Mouse (Mus musculus) heart, embryonic 13.5 days (tissue): Measurements from ENCODE around the gene Defb20. TPM values are rescaled to one million over a fixed set of nuclear protein-coding genes. Genes with fewer than 3 reads are reported as not detected.

Experiments
- ATAC-seq: fragments of 200-750 bp; cut with Nextera tagmentation; 2 replicates; pipeline ENCODE4 v1.8.0; 2017; ENCODE audit warnings: moderate TSS enrichment; ENCODE audit not compliant: insufficient number of reproducible peaks, low FRiP score, low TSS enrichment; ENCODE audit errors: extremely low read depth
- H3K27ac ChIP-seq: fragments of 300-500 bp; sonication (generic); replicated peaks from 2 replicates; pipeline ENCODE4 v1.5.1; 2015; ENCODE audit warnings: moderate library complexity, mild to moderate bottlenecking, inconsistent platforms
- H3K27me3 ChIP-seq: fragments of 300-500 bp; sonication (generic); replicated peaks from 2 replicates; pipeline ENCODE4 v1.6.1; 2015; ENCODE audit warnings: mild to moderate bottlenecking, inconsistent platforms
- H3K36me3 ChIP-seq: fragments of 300-500 bp; sonication (generic); 2 replicates; pipeline ENCODE4 v1.6.1; 2015; ENCODE audit warnings: mild to moderate bottlenecking, inconsistent platforms
- H3K4me1 ChIP-seq: fragments of 300-500 bp; sonication (generic); 2 replicates; pipeline ENCODE4 v1.6.1; 2015; ENCODE audit warnings: inconsistent platforms
- H3K4me2 ChIP-seq: fragments of 300-500 bp; sonication (generic); 2 replicates; pipeline ENCODE4 v1.6.1; 2015; ENCODE audit warnings: inconsistent platforms, mild to moderate bottlenecking, moderate library complexity
- H3K4me3 ChIP-seq: fragments of 300-500 bp; sonication (generic); 2 replicates; pipeline ENCODE4 v1.5.1; 2015; ENCODE audit warnings: moderate library complexity, mild to moderate bottlenecking, inconsistent platforms
- H3K9ac ChIP-seq: fragments of 300-500 bp; sonication (generic); 2 replicates; pipeline ENCODE4 v1.6.1; 2015; ENCODE audit warnings: inconsistent platforms, mild to moderate bottlenecking, moderate library complexity
- H3K9me3 ChIP-seq: fragments of 300-500 bp; sonication (generic); 2 replicates; pipeline ENCODE4 v1.6.1; 2016; ENCODE audit warnings: inconsistent platforms
- WGBS: fragments of 180-500 bp; shearing (Covaris S2); methylation state at CpG from one replicate; pipeline ENCODE4 v1.1.7; 2015; ENCODE audit warnings: mixed read lengths; 5-methylcytosine and 5-hydroxymethylcytosine counted together
- polyA plus RNA-seq: library from polyadenylated mRNA; unstranded; fragments of >200 nt; fragmentation: Nextera tagmentation; extraction: Ambion mirVana; gene quantifications from 2 replicates; pipeline ENCODE4 v1.2.1, GENCODE M21; 2015

Defb20 gene
- polyA plus RNA-seq, 1 experiment from 2014 or later: not detected

DNA sequence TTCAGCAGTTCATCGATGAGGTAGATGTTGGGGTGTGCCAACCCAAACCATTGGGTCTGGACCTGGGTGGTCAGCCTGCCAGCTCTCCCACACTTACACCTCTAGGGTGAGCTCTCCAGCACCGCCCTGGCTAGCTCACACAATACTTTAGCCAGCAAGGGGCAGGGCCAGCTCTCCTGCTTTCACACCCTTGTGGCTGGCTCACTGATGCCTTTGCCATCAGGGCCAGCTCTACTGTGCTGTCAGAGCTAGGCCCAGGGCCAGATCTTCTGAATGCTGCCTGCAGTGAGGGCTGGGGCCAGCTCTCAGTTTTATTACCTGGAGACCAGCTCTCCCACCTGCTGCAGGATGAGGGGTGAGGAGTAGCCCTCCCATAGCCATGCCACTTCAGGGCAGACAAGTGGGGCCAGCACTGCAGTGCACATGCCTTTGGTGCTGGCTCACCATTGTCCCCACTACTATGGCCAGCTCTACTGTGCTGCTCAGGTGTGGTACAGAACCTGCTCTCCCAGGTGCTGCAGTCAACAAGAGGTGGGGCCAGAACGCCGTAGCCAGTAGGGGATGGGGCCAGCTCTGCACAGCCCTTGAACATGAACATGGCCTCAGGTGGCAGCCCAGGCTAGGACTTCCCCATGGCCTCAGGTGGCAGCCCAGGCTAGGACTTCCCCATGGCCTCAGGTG, 24.6 kb upstream of the Defb20 start:
- H3K4me1 ChIP-seq: peaks cover 17% of the 10 kb centered on the region
- no peak overlapping the region for H3K27ac ChIP-seq
- H3K4me2 ChIP-seq: no peak overlapping the region
- no peak for ATAC-seq
- WGBS: 74% methylated on average over 4 of the region's 4 CpGs
- H3K9me3 ChIP-seq: no peaks in the 10 kb centered on the region
- no peaks in the 10 kb centered on the region for H3K27me3 ChIP-seq
- no peaks in the 10 kb centered on the region for H3K36me3 ChIP-seq
- H3K9ac ChIP-seq: no peak overlapping the region
- no peak overlapping the region for H3K4me3 ChIP-seq

DNA sequence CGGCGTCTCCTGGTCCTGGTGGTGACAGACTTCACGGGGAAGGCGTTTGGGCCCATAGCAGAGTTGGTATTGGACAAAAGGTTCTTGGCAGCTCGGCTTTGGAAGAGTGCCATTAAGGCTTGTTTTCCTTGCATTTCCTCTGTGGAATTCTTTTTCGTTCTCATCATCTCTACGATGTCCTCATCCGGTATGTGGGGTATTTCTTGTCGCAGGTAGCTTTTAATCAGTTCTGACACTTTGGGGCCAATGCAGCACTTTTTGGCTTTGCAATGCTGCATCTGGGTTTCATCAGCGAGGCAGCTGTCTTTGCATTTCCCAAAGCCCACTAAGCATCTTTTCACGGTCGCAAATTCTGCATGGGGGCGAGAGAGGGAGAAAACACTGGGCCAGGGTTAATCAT, 17.6 kb upstream of the Defb20 start:
- ATAC-seq: no peak
- no peaks in the 10 kb centered on the region for H3K36me3 ChIP-seq
- H3K4me3 ChIP-seq: no peak overlapping the region
- H3K27me3 ChIP-seq: peaks cover 7% of the 10 kb centered on the region; the same call in 1 of the 2 replicates
- no peak overlapping the region for H3K4me2 ChIP-seq
- no peak overlapping the region for H3K27ac ChIP-seq
- no peaks in the 10 kb centered on the region for H3K9me3 ChIP-seq
- 47% methylated on average over 13 of the region's 13 CpGs for WGBS
- H3K9ac ChIP-seq: no peak overlapping the region
- H3K4me1 ChIP-seq: peaks cover 6% of the 10 kb centered on the region; the same call in 1 of the 2 replicates

DNA sequence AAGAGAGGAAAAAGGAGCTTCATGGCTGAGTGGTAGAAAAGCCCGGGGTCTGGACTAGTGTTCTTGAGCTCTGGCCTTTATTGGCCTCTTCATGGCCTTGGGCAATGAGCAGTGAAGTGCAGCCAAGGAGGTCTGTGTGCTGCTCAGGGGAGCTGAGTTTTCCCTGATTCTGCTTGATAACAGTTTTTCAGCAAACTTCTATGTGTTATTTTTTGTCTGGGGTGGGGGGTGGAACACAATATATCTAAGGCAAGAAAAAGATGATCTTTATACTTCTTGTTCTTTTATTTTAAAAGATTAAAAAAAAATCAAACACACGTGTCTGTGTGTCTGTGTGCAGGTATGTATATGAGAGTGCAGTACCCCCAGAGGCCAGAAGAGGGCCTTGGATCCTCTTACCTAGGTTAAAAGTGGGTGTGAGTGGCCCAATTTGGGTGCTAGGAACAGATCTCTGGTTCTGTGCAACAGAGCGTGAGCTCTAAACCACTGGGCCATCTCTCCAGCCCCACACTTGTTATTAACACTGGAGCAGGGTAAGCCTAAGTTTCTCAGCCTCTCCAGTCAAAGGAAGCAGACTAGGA, 12.2 kb upstream of the Defb20 start, which contains the start of gene Defb23:
Gene Defb23 (minus strand): TSS at position 51 of the 581 bp plus-strand sequence.
- no peak within 1 kb of the TSS for H3K27ac ChIP-seq
- H3K27me3 ChIP-seq: peaks cover 7% of the 10 kb centered on the region; the same call in 1 of the 2 replicates
- H3K9ac ChIP-seq: no peak within 1 kb of the TSS
- WGBS: 85% methylated on average over 3 of the region's 3 CpGs
- no peak for ATAC-seq
- no peak within 1 kb of the TSS for H3K4me3 ChIP-seq
- H3K36me3 ChIP-seq: no peaks in the 10 kb centered on the region
- no peaks in the 10 kb centered on the region for H3K9me3 ChIP-seq
- H3K4me2 ChIP-seq: no peak within 1 kb of the TSS
- no peaks in the 10 kb centered on the region for H3K4me1 ChIP-seq

DNA sequence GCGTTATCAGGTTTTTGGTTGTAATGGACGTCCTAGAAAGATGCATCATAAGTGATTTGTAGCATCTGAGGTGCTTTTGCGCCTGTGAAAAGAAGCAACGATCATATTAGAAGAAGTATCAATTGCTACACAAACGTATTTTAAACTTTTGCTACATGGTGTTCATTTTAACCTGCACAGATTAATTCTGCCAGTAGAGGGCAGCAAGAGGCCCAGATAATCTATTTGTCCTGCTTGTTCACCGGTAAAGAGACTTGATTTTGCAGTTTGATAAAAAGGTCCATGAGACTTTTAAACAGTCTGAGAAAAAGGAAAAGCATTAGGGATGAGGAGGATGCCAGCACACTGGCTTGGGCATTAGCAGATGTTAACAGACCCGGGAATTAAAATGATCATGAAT, 5.9 kb upstream of the Defb20 start:
- H3K4me3 ChIP-seq: no peak overlapping the region
- WGBS: 28% methylated on average over 7 of the region's 7 CpGs

DNA sequence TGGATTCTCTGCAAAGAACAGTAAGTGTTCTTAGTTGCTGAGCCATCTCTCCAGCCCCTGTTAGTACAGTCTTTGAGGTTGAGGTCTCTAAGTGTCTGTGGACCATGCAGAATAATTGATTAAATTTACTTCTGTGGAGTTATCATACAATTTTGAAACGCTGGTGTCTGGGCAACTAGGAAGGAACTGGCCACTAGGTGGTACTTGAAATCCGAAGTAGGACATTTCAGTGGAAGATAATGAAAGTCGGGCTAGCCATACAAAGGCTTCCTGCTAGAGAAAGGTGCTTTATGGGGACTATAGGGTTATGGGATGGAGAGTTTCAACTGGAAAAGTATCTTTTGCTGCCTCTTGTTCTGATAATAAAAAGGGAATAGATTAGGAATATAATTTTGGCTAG, 4.4 kb upstream of the Defb20 start:
- Histone ChIP-seq H3K9ac (no peak overlapping the region), H3K9me3 (no peaks in the 10 kb centered on the region), H3K4me2 (no peak overlapping the region), H3K4me1 (no peaks in the 10 kb centered on the region), H3K4me3 (no peak overlapping the region), H3K36me3 (no peaks in the 10 kb centered on the region), H3K27ac (no peak overlapping the region), H3K27me3 (peaks cover 10% of the 10 kb centered on the region; the same call in 1 of the 2 replicates)
- 17% methylated on average over 3 of the region's 3 CpGs for WGBS
- no peak for ATAC-seq

More for the DNA sequence above, 5.9 kb upstream of the Defb20 start:
- H3K36me3 ChIP-seq: no peaks in the 10 kb centered on the region
- H3K9ac ChIP-seq: no peak overlapping the region
- no peaks in the 10 kb centered on the region for H3K4me1 ChIP-seq
- no peak overlapping the region for H3K4me2 ChIP-seq
- H3K27me3 ChIP-seq: peaks cover 6% of the 10 kb centered on the region; the same call in 1 of the 2 replicates
- no peak for ATAC-seq
- H3K9me3 ChIP-seq: no peaks in the 10 kb centered on the region
- no peak overlapping the region for H3K27ac ChIP-seq

DNA sequence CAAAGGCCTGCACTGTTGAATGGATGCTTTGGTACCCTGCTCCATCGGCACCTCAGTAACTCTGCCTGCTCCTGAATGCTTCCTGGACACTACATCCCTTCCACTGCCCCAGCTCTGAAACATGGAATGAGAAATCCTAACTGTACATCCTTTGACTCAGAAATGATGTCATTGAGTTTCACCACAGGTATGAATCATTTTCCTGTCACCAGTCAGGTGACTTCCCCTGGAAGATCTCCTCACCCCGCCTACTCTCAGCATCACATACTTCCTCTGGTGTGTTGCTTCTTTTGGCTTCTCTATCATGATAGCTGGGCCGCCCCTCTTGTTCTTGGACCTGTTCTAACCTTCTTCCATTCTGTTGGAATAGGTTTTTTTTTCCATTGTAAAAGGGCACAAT, 4.0 kb downstream of the Defb20 start:
- Histone ChIP-seq H3K9me3 (no peaks in the 10 kb centered on the region), H3K27me3 (0 out of 2 replicates have a peak, but pooled peaks cover 3% of the 10 kb centered on the region), H3K9ac (no peak overlapping the region), H3K4me1 (no peaks in the 10 kb centered on the region), H3K27ac (no peak overlapping the region), H3K4me2 (no peak overlapping the region), H3K4me3 (no peak overlapping the region), H3K36me3 (no peaks in the 10 kb centered on the region)
- ATAC-seq: no peak
- WGBS: 62% methylated on average over 3 of the region's 3 CpGs

DNA sequence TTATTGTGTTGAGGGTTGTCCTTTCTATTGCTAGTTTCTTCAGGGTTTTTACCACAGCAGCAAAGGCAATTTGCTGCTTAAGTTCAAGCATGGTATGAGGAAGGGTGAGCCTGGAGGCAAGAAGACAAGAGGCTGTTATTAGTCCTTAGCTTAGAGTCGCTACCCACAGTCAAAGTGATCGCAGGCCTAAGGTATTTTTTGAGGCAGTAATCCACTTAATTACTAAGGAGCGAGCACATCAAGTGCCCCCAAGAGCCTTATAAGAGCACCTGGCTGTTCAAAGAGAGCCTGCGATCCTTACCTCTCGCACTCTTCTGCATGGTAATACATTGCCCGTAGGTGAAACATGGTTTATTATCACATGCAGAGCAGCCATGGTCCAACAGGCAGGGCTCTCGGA, 4.9 kb downstream of the Defb20 start:
- no peak overlapping the region for H3K4me3 ChIP-seq
- H3K27ac ChIP-seq: no peak overlapping the region
- H3K36me3 ChIP-seq: no peaks in the 10 kb centered on the region
- H3K4me1 ChIP-seq: no peaks in the 10 kb centered on the region
- no peaks in the 10 kb centered on the region for H3K9me3 ChIP-seq
- no peak overlapping the region for H3K4me2 ChIP-seq
- 0 out of 2 replicates have a peak, but pooled peaks cover 3% of the 10 kb centered on the region for H3K27me3 ChIP-seq
- no peak for ATAC-seq
- no peak overlapping the region for H3K9ac ChIP-seq
- WGBS: 77% methylated on average over 7 of the region's 7 CpGs

DNA sequence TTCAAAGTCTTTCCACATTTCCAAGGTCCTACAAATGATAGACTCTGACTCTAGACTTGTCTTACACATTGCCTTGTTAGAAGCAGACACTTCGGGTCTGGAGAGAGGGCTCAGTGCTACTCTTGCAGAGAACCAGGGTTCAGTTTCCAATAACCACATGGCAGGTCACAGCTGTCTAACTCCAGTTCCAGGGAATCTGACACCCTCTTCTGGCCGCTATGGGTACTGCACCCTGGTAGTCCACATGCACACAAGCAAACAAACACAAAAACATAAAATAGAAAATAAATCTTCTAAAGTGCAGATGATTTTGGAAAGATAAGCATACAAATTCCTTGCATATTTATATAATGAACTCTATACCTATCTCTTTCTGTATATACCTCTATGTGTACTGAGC, 10.2 kb downstream of the Defb20 start:
- Histone ChIP-seq H3K4me2 (no peak overlapping the region), H3K4me3 (no peak overlapping the region), H3K9ac (no peak overlapping the region), H3K27me3 (no peaks in the 10 kb centered on the region), H3K36me3 (no peaks in the 10 kb centered on the region), H3K27ac (no peak overlapping the region), H3K4me1 (no peaks in the 10 kb centered on the region), H3K9me3 (peaks cover 3% of the 10 kb centered on the region; the same call in 1 of the 2 replicates)
- no peak for ATAC-seq
- 68% methylated on average over 2 of the region's 2 CpGs for WGBS

DNA sequence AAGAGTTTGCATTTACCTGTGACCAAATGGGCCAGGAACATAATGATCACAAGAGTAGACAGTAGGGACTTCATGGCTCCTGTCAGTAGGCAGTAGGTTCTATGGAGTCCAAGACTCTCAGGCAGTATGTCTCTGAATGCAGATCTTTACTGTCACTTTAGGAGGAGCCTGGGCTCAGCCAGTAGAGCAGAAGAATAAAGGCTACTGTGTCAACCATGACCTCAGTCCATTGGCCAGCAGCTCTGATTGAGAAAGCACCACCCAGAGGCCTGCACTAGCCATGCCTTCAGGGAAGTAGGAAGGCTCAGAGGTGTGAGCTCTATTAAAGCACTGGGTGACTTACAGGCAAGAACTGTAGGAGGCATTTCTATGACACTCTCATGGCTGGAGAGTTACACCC, 13.2 kb downstream of the Defb20 start, which contains the start of gene Defb22:
Gene Defb22 (minus strand): TSS at position 101 of the 400 bp plus-strand sequence.
- no peak within 1 kb of the TSS for H3K4me2 ChIP-seq
- H3K4me3 ChIP-seq: no peak within 1 kb of the TSS
- H3K4me1 ChIP-seq: no peaks in the 10 kb centered on the region
- ATAC-seq: no peak
- H3K36me3 ChIP-seq: no peaks in the 10 kb centered on the region
- H3K27ac ChIP-seq: no peak within 1 kb of the TSS
- H3K27me3 ChIP-seq: no peaks in the 10 kb centered on the region
- H3K9me3 ChIP-seq: peaks cover 3% of the 10 kb centered on the region; the same call in 1 of the 2 replicates
- no peak within 1 kb of the TSS for H3K9ac ChIP-seq

DNA sequence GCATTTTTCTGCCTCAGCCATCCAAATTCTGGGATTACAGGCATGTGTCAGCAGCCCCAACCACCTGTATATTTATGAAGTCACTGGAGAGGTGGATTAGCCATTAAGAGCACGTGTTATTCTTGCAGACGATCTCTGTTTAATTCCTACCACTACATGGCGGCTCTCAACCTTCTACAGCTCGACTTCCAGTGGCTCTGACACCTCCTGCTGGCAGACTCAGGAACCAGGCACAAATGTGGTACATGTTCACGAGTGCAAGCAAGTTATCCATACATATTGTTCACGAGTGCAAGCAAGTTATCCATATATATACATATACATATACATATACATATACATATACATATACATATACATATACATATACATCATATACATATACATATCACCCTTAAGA, 16.3 kb downstream of the Defb20 start:
- Histone ChIP-seq H3K36me3 (no peaks in the 10 kb centered on the region), H3K4me2 (no peak overlapping the region), H3K9me3 (no peaks in the 10 kb centered on the region), H3K9ac (no peak overlapping the region), H3K27me3 (no peaks in the 10 kb centered on the region), H3K4me3 (no peak overlapping the region), H3K27ac (no peak overlapping the region), H3K4me1 (no peaks in the 10 kb centered on the region)
- no peak for ATAC-seq
- 59% methylated on average over 6 of the region's 6 CpGs for WGBS

DNA sequence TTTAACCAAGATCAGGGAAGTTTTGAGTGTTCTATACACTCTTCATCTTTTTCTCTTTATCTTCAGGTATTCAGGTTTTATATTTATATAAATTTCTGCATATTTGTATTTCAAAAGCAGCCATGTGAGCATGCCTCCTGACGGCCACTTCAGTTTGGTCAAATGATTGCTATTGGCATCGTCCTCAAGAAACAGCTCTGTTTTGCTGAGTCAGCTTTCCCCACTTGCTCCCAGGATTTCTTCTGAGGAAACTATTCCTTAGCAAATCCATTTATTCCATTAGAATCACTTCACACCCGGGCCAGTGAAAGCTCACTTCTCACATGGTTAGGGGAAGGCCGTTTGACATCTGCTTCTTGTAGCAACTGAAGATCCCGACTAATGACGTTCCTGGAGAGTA, 21.2 kb downstream of the Defb20 start:
- no peak overlapping the region for H3K9ac ChIP-seq
- no peaks in the 10 kb centered on the region for H3K36me3 ChIP-seq
- H3K4me1 ChIP-seq: peaks cover 10% of the 10 kb centered on the region; the same call in 1 of the 2 replicates
- no peaks in the 10 kb centered on the region for H3K9me3 ChIP-seq
- H3K27ac ChIP-seq: no peak overlapping the region
- H3K4me3 ChIP-seq: no peak overlapping the region
- no peak overlapping the region for H3K4me2 ChIP-seq
- WGBS: 69% methylated on average over 6 of the region's 6 CpGs
- no peak for ATAC-seq
- no peaks in the 10 kb centered on the region for H3K27me3 ChIP-seq
